Mouse (Mus musculus): Measurements from ENCODE around the gene Crnkl1. TPM values are rescaled to one million over a fixed set of nuclear protein-coding genes. Genes with fewer than 3 reads are reported as not detected.
"Not testable (repeated sequence)": the region's sequence is repeated elsewhere in the genome, so short reads cannot be mapped to it uniquely, and the experiment has no call there.

Gene Crnkl1
- polyA plus RNA-seq, 1 experiment from 2014 or later: 12.6 TPM

GRCm38 (mm10) chr2:145948402-145948954 is 13.7 kb upstream of the Crnkl1 start:
- 60% methylated on average over 7 of the region's 7 CpGs for WGBS (ENCODE audit: insufficient replicate concordance)

GRCm38 (mm10) chr2:145944286-145944685 is 9.5 kb upstream of the Crnkl1 start:
- H3K4me3 ChIP-seq (ENCODE audit: low read depth, low read length): no peak overlapping the region
- ATAC-seq (ENCODE audit: low read depth): no peak

More at GRCm38 (mm10) chr2:145948402-145948954, 13.7 kb upstream of the Crnkl1 start:
- H3K9me3 ChIP-seq (replicated peaks; ENCODE audit: control insufficient read depth, low read length): no peaks in the 10 kb centered on the region
- no peak overlapping the region for H3K4me3 ChIP-seq (ENCODE audit: low read depth, low read length)
- H3K9ac ChIP-seq (ENCODE audit: low read depth, low read length): no peak overlapping the region
- no peak overlapping the region for H3K27ac ChIP-seq (ENCODE audit: low read length)
- no peak for ATAC-seq (ENCODE audit: low read depth)
- no peaks in the 10 kb centered on the region for H3K27me3 ChIP-seq (ENCODE audit: control insufficient read depth, insufficient read depth, low read depth, low read length)
- H3K4me2 ChIP-seq (ENCODE audit: low read depth, low read length): no peak overlapping the region
- H3K4me1 ChIP-seq (ENCODE audit: control insufficient read depth, low read depth, low read length): no peaks in the 10 kb centered on the region
- H3K36me3 ChIP-seq (ENCODE audit: control insufficient read depth, insufficient read depth): no peaks in the 10 kb centered on the region

GRCm38 (mm10) chr2:145941403-145941802 is 6.6 kb upstream of the Crnkl1 start:
- Histone ChIP-seq H3K4me2 (ENCODE audit: low read depth, low read length) (no peak overlapping the region), H3K9ac (ENCODE audit: low read depth, low read length) (no peak overlapping the region), H3K9me3 (replicated peaks; ENCODE audit: control insufficient read depth, low read length) (no peaks in the 10 kb centered on the region), H3K4me1 (ENCODE audit: control insufficient read depth, low read depth, low read length) (no peaks in the 10 kb centered on the region), H3K27me3 (ENCODE audit: control insufficient read depth, insufficient read depth, low read depth, low read length) (no peaks in the 10 kb centered on the region), H3K36me3 (ENCODE audit: control insufficient read depth, insufficient read depth) (no peaks in the 10 kb centered on the region), H3K27ac (ENCODE audit: low read length) (no peak overlapping the region), H3K4me3 (ENCODE audit: low read depth, low read length) (no peak overlapping the region)
- WGBS (ENCODE audit: insufficient replicate concordance): 44% methylated on average over 3 of the region's 3 CpGs
- ATAC-seq (ENCODE audit: low read depth): no peak

More at GRCm38 (mm10) chr2:145944286-145944685, 9.5 kb upstream of the Crnkl1 start:
- H3K36me3 ChIP-seq (ENCODE audit: control insufficient read depth, insufficient read depth): no peaks in the 10 kb centered on the region
- no peak overlapping the region for H3K27ac ChIP-seq (ENCODE audit: low read length)
- no peak overlapping the region for H3K9ac ChIP-seq (ENCODE audit: low read depth, low read length)
- no peaks in the 10 kb centered on the region for H3K9me3 ChIP-seq (replicated peaks; ENCODE audit: control insufficient read depth, low read length)
- H3K4me1 ChIP-seq (ENCODE audit: control insufficient read depth, low read depth, low read length): no peaks in the 10 kb centered on the region
- WGBS (ENCODE audit: insufficient replicate concordance): 65% methylated on average over 3 of the region's 3 CpGs
- H3K27me3 ChIP-seq (ENCODE audit: control insufficient read depth, insufficient read depth, low read depth, low read length): no peaks in the 10 kb centered on the region
- H3K4me2 ChIP-seq (ENCODE audit: low read depth, low read length): no peak overlapping the region

DNA sequence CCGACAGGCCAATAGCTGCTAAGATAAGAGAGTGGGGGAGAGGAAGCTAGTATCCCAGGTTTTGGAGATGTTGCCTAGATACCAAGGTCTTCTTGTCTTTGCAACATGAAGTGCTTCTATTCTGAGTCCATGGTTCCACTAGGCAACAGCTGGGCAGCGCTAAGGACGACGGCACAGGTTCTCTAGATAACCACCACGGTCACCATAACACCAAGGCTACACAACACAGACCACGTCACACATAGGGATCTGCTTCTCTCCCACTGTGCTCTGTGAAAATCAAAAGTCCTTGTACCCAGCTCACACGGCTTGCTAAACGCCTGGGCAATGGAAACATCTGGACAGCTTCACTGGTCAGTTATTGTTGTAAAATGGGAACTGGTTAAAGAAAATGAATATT is 2.2 kb upstream of the Crnkl1 start:
- no peak for ATAC-seq (ENCODE audit: low read depth)
- WGBS (ENCODE audit: insufficient replicate concordance): 59% methylated on average over 8 of the region's 8 CpGs

DNA sequence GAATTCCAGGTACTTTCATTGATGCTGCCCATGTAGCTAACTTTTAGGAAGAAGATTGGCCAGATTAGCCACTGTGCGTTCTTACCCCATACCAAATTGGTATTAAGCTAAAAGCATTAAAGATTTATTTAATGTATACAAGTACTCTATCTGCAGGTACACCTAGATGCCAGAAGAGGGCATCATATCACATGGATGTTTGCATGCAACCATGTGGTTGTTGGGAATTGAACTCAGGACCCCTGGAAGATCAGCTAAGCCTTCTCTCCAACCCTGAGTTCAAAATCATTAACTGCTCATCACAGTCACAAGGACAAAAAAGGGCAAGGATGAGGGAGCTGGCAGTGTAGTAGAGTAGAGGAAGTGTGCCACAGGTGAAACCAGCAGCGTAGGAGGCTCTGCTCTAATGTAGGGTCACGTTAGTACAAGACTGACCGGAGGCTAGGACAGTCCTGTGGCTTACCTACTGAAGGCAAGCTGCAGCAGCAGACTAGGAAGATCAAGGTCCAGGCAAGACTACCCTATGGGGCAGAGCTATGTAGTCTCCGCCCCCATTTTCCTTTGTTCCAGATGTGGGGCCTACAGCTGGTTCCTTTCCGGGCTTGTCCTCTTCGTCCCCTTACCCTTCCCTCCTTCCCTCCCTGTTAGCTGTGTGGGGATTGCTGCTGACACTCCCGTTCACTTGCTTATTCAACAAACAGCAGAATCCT is 13.7 kb downstream of the Crnkl1 start:
- Histone ChIP-seq H3K4me3 (ENCODE audit: low read depth, low read length) (no peak overlapping the region), H3K36me3 (ENCODE audit: control insufficient read depth, insufficient read depth) (peaks cover 54% of the 10 kb centered on the region), H3K27ac (ENCODE audit: low read length) (no peak overlapping the region), H3K4me1 (ENCODE audit: control insufficient read depth, low read depth, low read length) (no peaks in the 10 kb centered on the region), H3K27me3 (ENCODE audit: control insufficient read depth, insufficient read depth, low read depth, low read length) (no peaks in the 10 kb centered on the region), H3K4me2 (ENCODE audit: low read depth, low read length) (no peak overlapping the region), H3K9me3 (replicated peaks; ENCODE audit: control insufficient read depth, low read length) (no peaks in the 10 kb centered on the region), H3K9ac (ENCODE audit: low read depth, low read length) (no peak overlapping the region)
- ATAC-seq (ENCODE audit: low read depth): no peak
- 81% methylated on average over 8 of the region's 8 CpGs for WGBS (ENCODE audit: insufficient replicate concordance)

More for the DNA sequence above, 2.2 kb upstream of the Crnkl1 start:
- Histone ChIP-seq H3K4me2 (ENCODE audit: low read depth, low read length) (no peak overlapping the region), H3K36me3 (ENCODE audit: control insufficient read depth, insufficient read depth) (no peaks in the 10 kb centered on the region), H3K9ac (ENCODE audit: low read depth, low read length) (no peak overlapping the region), H3K4me1 (ENCODE audit: control insufficient read depth, low read depth, low read length) (peaks cover 7% of the 10 kb centered on the region), H3K27me3 (ENCODE audit: control insufficient read depth, insufficient read depth, low read depth, low read length) (no peaks in the 10 kb centered on the region), H3K4me3 (ENCODE audit: low read depth, low read length) (no peak overlapping the region), H3K9me3 (replicated peaks; ENCODE audit: control insufficient read depth, low read length) (no peaks in the 10 kb centered on the region), H3K27ac (ENCODE audit: low read length) (no peak overlapping the region)

GRCm38 (mm10) chr2:145905884-145906283 is 28.9 kb downstream of the Crnkl1 start:
- not testable (repeated sequence) for H3K27ac ChIP-seq (ENCODE audit: low read length); H3K4me2 ChIP-seq (ENCODE audit: low read depth, low read length); H3K9me3 ChIP-seq (replicated peaks; ENCODE audit: control insufficient read depth, low read length); ATAC-seq (ENCODE audit: low read depth); H3K27me3 ChIP-seq (ENCODE audit: control insufficient read depth, insufficient read depth, low read depth, low read length); H3K9ac ChIP-seq (ENCODE audit: low read depth, low read length); H3K4me3 ChIP-seq (ENCODE audit: low read depth, low read length); H3K36me3 ChIP-seq (ENCODE audit: control insufficient read depth, insufficient read depth)
- H3K4me1 ChIP-seq (ENCODE audit: control insufficient read depth, low read depth, low read length): peaks cover 15% of the 10 kb centered on the region
- WGBS (ENCODE audit: insufficient replicate concordance): 29% methylated on average over 4 of the region's 4 CpGs

GRCm38 (mm10) chr2:145905156-145905555 is 29.7 kb downstream of the Crnkl1 start:
- Histone ChIP-seq H3K27ac (ENCODE audit: low read length) (no peak overlapping the region), H3K36me3 (ENCODE audit: control insufficient read depth, insufficient read depth) (peaks cover 5% of the 10 kb centered on the region; the same call in 1 of the 2 replicates), H3K4me1 (ENCODE audit: control insufficient read depth, low read depth, low read length) (peaks cover 15% of the 10 kb centered on the region), H3K9ac (ENCODE audit: low read depth, low read length) (no peak overlapping the region), H3K27me3 (ENCODE audit: control insufficient read depth, insufficient read depth, low read depth, low read length) (no peaks in the 10 kb centered on the region), H3K4me2 (ENCODE audit: low read depth, low read length) (no peak overlapping the region), H3K9me3 (replicated peaks; ENCODE audit: control insufficient read depth, low read length) (no peaks in the 10 kb centered on the region), H3K4me3 (ENCODE audit: low read depth, low read length) (no peak overlapping the region)
- no peak for ATAC-seq (ENCODE audit: low read depth)
- 71% methylated on average over 6 of the region's 6 CpGs for WGBS (ENCODE audit: insufficient replicate concordance)

GRCm38 (mm10) chr2:145903983-145904616 is 30.7 kb downstream of the Crnkl1 start:
- no peak for ATAC-seq (ENCODE audit: low read depth)
- peak overlapping the region; percentile 73 for H3K4me2 ChIP-seq (ENCODE audit: low read depth, low read length)
- H3K36me3 ChIP-seq (ENCODE audit: control insufficient read depth, insufficient read depth): 0 out of 2 replicates have a peak, but pooled peaks cover 3% of the 10 kb centered on the region
- H3K27ac ChIP-seq (ENCODE audit: low read length): no peak overlapping the region
- 28% methylated on average over 12 of the region's 12 CpGs for WGBS (ENCODE audit: insufficient replicate concordance)
- H3K27me3 ChIP-seq (ENCODE audit: control insufficient read depth, insufficient read depth, low read depth, low read length): no peaks in the 10 kb centered on the region
- H3K9me3 ChIP-seq (replicated peaks; ENCODE audit: control insufficient read depth, low read length): no peaks in the 10 kb centered on the region
- H3K4me1 ChIP-seq (ENCODE audit: control insufficient read depth, low read depth, low read length): peaks cover 15% of the 10 kb centered on the region
- H3K4me3 ChIP-seq (ENCODE audit: low read depth, low read length): peak overlapping the region; percentile 88
- peak overlapping the region; percentile 86 for H3K9ac ChIP-seq (ENCODE audit: low read depth, low read length)

All from liver, embryonic 16.5 days (tissue).